Mouse (Mus musculus) MEL (cell line): ENCODE measurements at regions not wholly inside any gene's neighbourhood (a gene's known extent, or its start where the extent isn't known, plus 50 kb on each side); places are given as distances from the start of the nearest gene placed in this dataset.

ENCODE experiments used
- DNase-seq: peaks from one replicate; pipeline ENCODE4 v3.0.0; 2011; ENCODE audit warnings: low read depth, low spot score
- H3K27ac ChIP-seq: 2 replicates; pipeline ENCODE4 v1.5.1; 2012; ENCODE audit warnings: low read depth, mild to moderate bottlenecking, control low read depth, low read length, moderate library complexity; ENCODE audit not compliant: control insufficient read depth
- H3K27me3 ChIP-seq, 2 experiments: fragments of 150-350 bp in 1 of 2; sonication (generic) in 1 of 2; 2 replicates each; pipeline ENCODE4 v1.6.1; 2012; ENCODE audit warnings: low read length in 2 of 2, mild to moderate bottlenecking in 2 of 2, improper control_type of control experiment in 1 of 2, moderate library complexity in 1 of 2; ENCODE audit not compliant: insufficient read depth in 2 of 2, control insufficient read depth in 1 of 2
- H3K36me3 ChIP-seq, 2 experiments: 2 replicates each; pipeline ENCODE4 v1.6.1; 2012 to 2014; ENCODE audit warnings: low read length in 2 of 2, improper control_type of control experiment in 1 of 2, inconsistent platforms in 1 of 2, mild to moderate bottlenecking in 1 of 2; ENCODE audit not compliant: insufficient read depth in 2 of 2, control insufficient read depth in 1 of 2
- H3K4me1 ChIP-seq, 2 experiments: fragments of 150-350 bp in 1 of 2; sonication (generic) in 1 of 2; 2 replicates each; pipeline ENCODE4 v1.6.1; 2012; ENCODE audit warnings: low read length in 2 of 2, improper control_type of control experiment in 1 of 2, mild to moderate bottlenecking in 1 of 2; ENCODE audit not compliant: insufficient read depth in 2 of 2, control insufficient read depth in 1 of 2
- H3K4me3 ChIP-seq, 2 experiments: fragments of 150-350 bp in 1 of 2; sonication (generic) in 1 of 2; 2 replicates each; pipeline ENCODE4 v1.5.1; 2012; ENCODE audit warnings: low read depth in 2 of 2, low read length in 2 of 2, mild to moderate bottlenecking in 2 of 2, moderate library complexity in 2 of 2, control low read depth in 1 of 2, improper control_type of control experiment in 1 of 2; ENCODE audit not compliant: control insufficient read depth in 1 of 2, insufficient read depth in 1 of 2
- H3K79me2 ChIP-seq: 2 replicates; pipeline ENCODE4 v1.6.1; 2012; ENCODE audit warnings: mild to moderate bottlenecking, low read length, moderate library complexity; ENCODE audit not compliant: control insufficient read depth, poor library complexity, insufficient read depth
- H3K9ac ChIP-seq: 2 replicates; pipeline ENCODE4 v1.6.1; 2012; ENCODE audit warnings: low read depth, mild to moderate bottlenecking, control low read depth, low read length, moderate library complexity; ENCODE audit not compliant: control insufficient read depth, poor library complexity, severe bottlenecking
- H3K9me3 ChIP-seq: fragments of 150-350 bp; sonication (generic); replicated peaks from 2 replicates; pipeline ENCODE4 v1.6.1; 2012; ENCODE audit warnings: mild to moderate bottlenecking, low read length, improper control_type of control experiment, moderate library complexity; ENCODE audit not compliant: insufficient read depth
- CHD2 ChIP-seq: IDR thresholded peaks from 2 replicates; pipeline ENCODE4 v1.6.1; 2011; ENCODE audit warnings: low read length, improper control_type of control experiment
- CTCF ChIP-seq, 3 experiments: IDR thresholded peaks in 2 of 3; conservative IDR thresholded peaks in 1 of 3; 2 replicates each; pipeline ENCODE4 v1.5.1; 2011 to 2012; ENCODE audit warnings: low read length in 3 of 3, low read depth in 2 of 3, mild to moderate bottlenecking in 2 of 3, improper control_type of control experiment in 1 of 3, inconsistent platforms in 1 of 3, mixed read lengths in 1 of 3, moderate library complexity in 1 of 3; ENCODE audit not compliant: control insufficient read depth in 1 of 3, insufficient read depth in 1 of 3, poor library complexity in 1 of 3, severe bottlenecking in 1 of 3
- E2F4 ChIP-seq: IDR thresholded peaks from 2 replicates; pipeline ENCODE4 v1.6.1; 2011; ENCODE audit warnings: low read depth, low read length, improper control_type of control experiment, borderline replicate concordance
- ELF1 ChIP-seq: IDR thresholded peaks from 2 replicates; pipeline ENCODE4 v1.6.1; 2014; ENCODE audit warnings: low read depth, mild to moderate bottlenecking, inconsistent platforms, low read length, improper control_type of control experiment, moderate library complexity
- ETS1 ChIP-seq: IDR thresholded peaks from 2 replicates; pipeline ENCODE4 v1.6.1; 2012; ENCODE audit warnings: low read depth, mild to moderate bottlenecking, inconsistent platforms, low read length, improper control_type of control experiment, moderate library complexity
- GABPA ChIP-seq: IDR thresholded peaks from 2 replicates; pipeline ENCODE4 v1.6.1; 2012; ENCODE audit warnings: low read depth, mild to moderate bottlenecking, inconsistent platforms, low read length, improper control_type of control experiment, moderate library complexity
- HCFC1 ChIP-seq: IDR thresholded peaks from 2 replicates; pipeline ENCODE4 v1.6.1; 2012; ENCODE audit warnings: low read depth, mild to moderate bottlenecking, inconsistent platforms, low read length, improper control_type of control experiment, moderate library complexity
- KAT2A ChIP-seq: conservative IDR thresholded peaks from 2 replicates; pipeline ENCODE4 v1.6.1; 2012; ENCODE audit warnings: low read depth, low read length, improper control_type of control experiment, inconsistent platforms
- MAX ChIP-seq: IDR thresholded peaks from 2 replicates; pipeline ENCODE4 v1.6.1; 2011; ENCODE audit warnings: low read length, improper control_type of control experiment
- MAZ ChIP-seq: IDR thresholded peaks from 2 replicates; pipeline ENCODE4 v1.6.1; 2012; ENCODE audit warnings: low read depth, mild to moderate bottlenecking, inconsistent platforms, low read length, improper control_type of control experiment
- MXI1 ChIP-seq: IDR thresholded peaks from 2 replicates; pipeline ENCODE4 v1.6.1; 2011; ENCODE audit warnings: mild to moderate bottlenecking, low read depth, low read length, improper control_type of control experiment
- MYB ChIP-seq: IDR thresholded peaks from 2 replicates; pipeline ENCODE4 v1.6.1; 2011; ENCODE audit warnings: mild to moderate bottlenecking, low read depth, low read length, improper control_type of control experiment
- MYC ChIP-seq: IDR thresholded peaks from 2 replicates; pipeline ENCODE4 v1.6.1; 2011; ENCODE audit warnings: low read depth, mild to moderate bottlenecking, low read length, improper control_type of control experiment, moderate library complexity
- NELFE ChIP-seq: IDR thresholded peaks from 2 replicates; pipeline ENCODE4 v1.6.1; 2011; ENCODE audit warnings: low read depth, low read length, improper control_type of control experiment
- NRF1 ChIP-seq: IDR thresholded peaks from 2 replicates; pipeline ENCODE4 v1.6.1; 2014; ENCODE audit warnings: low read depth, mild to moderate bottlenecking, inconsistent platforms, low read length, improper control_type of control experiment, moderate library complexity; ENCODE audit not compliant: poor library complexity, insufficient read depth, severe bottlenecking
- POLR2A ChIP-seq, 2 experiments: IDR thresholded peaks; 2 replicates each; pipeline ENCODE4 v1.6.1; 2011 to 2012; ENCODE audit warnings: low read length in 2 of 2, mild to moderate bottlenecking in 2 of 2, control low read depth in 1 of 2, improper control_type of control experiment in 1 of 2, low read depth in 1 of 2, moderate library complexity in 1 of 2; ENCODE audit not compliant: control insufficient read depth in 1 of 2, insufficient read depth in 1 of 2, poor library complexity in 1 of 2
- POLR2AphosphoS2 ChIP-seq: IDR thresholded peaks from 2 replicates; pipeline ENCODE4 v1.6.1; 2011; ENCODE audit warnings: low read length, improper control_type of control experiment
- POLR2AphosphoS5 ChIP-seq: IDR thresholded peaks from 2 replicates; pipeline ENCODE4 v1.6.1; 2012; ENCODE audit warnings: low read depth, borderline replicate concordance, mild to moderate bottlenecking, inconsistent platforms, low read length, moderate library complexity, mixed read lengths
- SIN3A ChIP-seq: IDR thresholded peaks from 2 replicates; pipeline ENCODE4 v1.6.1; 2012; ENCODE audit warnings: low read length, improper control_type of control experiment, inconsistent platforms
- TAL1 ChIP-seq: IDR thresholded peaks from 2 replicates; pipeline ENCODE4 v1.6.1; 2012; ENCODE audit warnings: mild to moderate bottlenecking, inconsistent platforms, low read length, moderate library complexity, mixed read lengths
- TBP ChIP-seq: IDR thresholded peaks from 2 replicates; pipeline ENCODE4 v1.8.0; 2011; ENCODE audit warnings: low read depth, low read length, improper control_type of control experiment
- UBTF ChIP-seq: IDR thresholded peaks from 2 replicates; pipeline ENCODE4 v1.6.1; 2012; ENCODE audit warnings: low read depth, mild to moderate bottlenecking, inconsistent platforms, low read length, improper control_type of control experiment, moderate library complexity, borderline replicate concordance; ENCODE audit not compliant: insufficient read depth
- USF1 ChIP-seq: IDR thresholded peaks from 2 replicates; pipeline ENCODE4 v1.6.1; 2014; ENCODE audit warnings: low read depth, mild to moderate bottlenecking, inconsistent platforms, low read length, improper control_type of control experiment, moderate library complexity
- USF2 ChIP-seq, 2 experiments: IDR thresholded peaks; 2 replicates each; pipeline ENCODE4 v1.6.1; 2011 to 2012; ENCODE audit warnings: improper control_type of control experiment in 2 of 2, low read length in 2 of 2, borderline replicate concordance in 1 of 2, inconsistent platforms in 1 of 2, low read depth in 1 of 2, mild to moderate bottlenecking in 1 of 2; ENCODE audit not compliant: insufficient read depth in 1 of 2
- ZKSCAN1 ChIP-seq: IDR thresholded peaks from 2 replicates; pipeline ENCODE4 v1.6.1; 2012; ENCODE audit warnings: low read depth, mild to moderate bottlenecking, inconsistent platforms, low read length, improper control_type of control experiment, moderate library complexity
- ZMIZ1 ChIP-seq: IDR thresholded peaks from 2 replicates; pipeline ENCODE4 v1.6.1; 2012; ENCODE audit warnings: low read depth, mild to moderate bottlenecking, inconsistent platforms, low read length, improper control_type of control experiment, moderate library complexity
- ZNF384 ChIP-seq: IDR thresholded peaks from 2 replicates; pipeline ENCODE4 v1.6.1; 2012; ENCODE audit warnings: low read depth, mild to moderate bottlenecking, inconsistent platforms, low read length, improper control_type of control experiment

DNA sequence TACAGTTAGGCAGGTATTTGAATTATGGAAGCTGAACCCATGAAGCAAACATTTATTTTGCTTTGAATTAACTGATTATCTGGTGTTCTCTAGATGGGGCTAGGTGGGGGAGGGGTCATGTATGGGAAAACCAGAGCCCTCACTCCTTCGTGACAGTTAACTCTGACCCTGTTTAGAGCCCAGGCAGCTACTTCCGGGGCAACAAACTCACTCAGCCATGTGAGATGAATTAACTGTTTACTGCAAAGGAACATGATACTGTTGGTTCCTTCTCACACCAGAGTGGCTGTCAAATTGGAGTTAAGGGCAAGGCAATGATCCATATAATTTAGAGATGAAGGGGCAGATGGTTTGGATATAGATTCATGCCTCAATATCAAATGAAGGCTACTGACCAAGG lies 458.5 kb downstream of the Wdr11 start:
- no peaks in the 10 kb centered on the region for H3K4me1 ChIP-seq
- H3K27ac ChIP-seq: no peak overlapping the region
- no peak for TF ChIP-seq POLR2AphosphoS2
- no peak for TF ChIP-seq ZKSCAN1
- no peak for TF ChIP-seq TAL1
- TF ChIP-seq NRF1: no peak
- no peak for TF ChIP-seq MAZ
- TF ChIP-seq POLR2A (IDR thresholded peaks at IDR 0.05; ENCODE audit: control insufficient read depth in 1 of 2, insufficient read depth in 1 of 2, low read depth in 1 of 2, low read length in 2 of 2, poor library complexity in 1 of 2): no peak
- no peak for TF ChIP-seq TBP
- TF ChIP-seq ETS1: no peak
- no peak for TF ChIP-seq ZNF384
- no peak for TF ChIP-seq MYB
- no peak for TF ChIP-seq USF2 (IDR thresholded peaks at IDR 0.05; ENCODE audit: borderline replicate concordance in 1 of 2, insufficient read depth in 1 of 2, low read depth in 1 of 2, low read length in 2 of 2)
- TF ChIP-seq MYC: no peak
- TF ChIP-seq HCFC1: no peak
- TF ChIP-seq MAX: no peak
- no peak for TF ChIP-seq CHD2
- no peak for TF ChIP-seq GABPA
- TF ChIP-seq CTCF (IDR thresholded peaks at IDR 0.05 in 2 of 3, conservative IDR thresholded peaks at IDR 0.05 in 1 of 3; ENCODE audit: control insufficient read depth in 1 of 3, insufficient read depth in 1 of 3, low read depth in 2 of 3, low read length in 3 of 3, poor library complexity in 1 of 3, severe bottlenecking in 1 of 3): no peak
- no peak for TF ChIP-seq POLR2AphosphoS5
- TF ChIP-seq KAT2A: no peak
- TF ChIP-seq ELF1: no peak
- no peak overlapping the region for H3K9ac ChIP-seq
- H3K79me2 ChIP-seq: no peaks in the 10 kb centered on the region
- H3K9me3 ChIP-seq: no peaks in the 10 kb centered on the region
- no peaks in the 10 kb centered on the region for H3K27me3 ChIP-seq
- no peak overlapping the region for H3K4me3 ChIP-seq
- no peaks in the 10 kb centered on the region for H3K36me3 ChIP-seq
- DNase-seq: no peak

DNA sequence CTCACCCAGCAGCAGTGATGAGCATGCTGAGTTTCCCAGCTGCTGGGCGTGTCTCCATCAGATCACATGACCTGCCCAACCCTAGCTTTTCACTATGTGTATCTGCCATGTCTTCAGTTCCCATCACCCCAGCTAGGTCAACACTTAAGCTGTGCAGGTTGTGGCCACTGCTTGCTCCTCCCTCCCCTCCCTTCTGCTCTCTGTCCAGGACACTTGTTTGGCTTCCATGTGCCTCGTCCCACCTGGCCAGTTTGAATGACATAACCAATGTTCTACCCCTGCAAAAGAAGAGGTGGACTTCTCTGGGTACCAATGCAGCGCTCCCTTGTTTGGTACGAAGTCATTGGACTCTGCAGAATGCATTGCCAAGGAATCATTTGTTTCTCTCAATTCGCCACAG lies 460.7 kb downstream of the Wdr11 start:
- DNase-seq: no peak
- H3K4me1 ChIP-seq: no peaks in the 10 kb centered on the region
- H3K4me3 ChIP-seq: no peak overlapping the region
- H3K9me3 ChIP-seq: no peaks in the 10 kb centered on the region
- H3K79me2 ChIP-seq: no peaks in the 10 kb centered on the region
- TF ChIP-seq ZNF384 (no peak), CTCF (IDR thresholded peaks at IDR 0.05 in 2 of 3, conservative IDR thresholded peaks at IDR 0.05 in 1 of 3; ENCODE audit: control insufficient read depth in 1 of 3, insufficient read depth in 1 of 3, low read depth in 2 of 3, low read length in 3 of 3, poor library complexity in 1 of 3, severe bottlenecking in 1 of 3) (no peak), USF1 (no peak), ETS1 (no peak), NELFE (no peak), E2F4 (no peak), SIN3A (no peak), TAL1 (no peak), POLR2AphosphoS5 (no peak), POLR2AphosphoS2 (no peak), NRF1 (no peak), ZKSCAN1 (no peak), KAT2A (no peak), ELF1 (no peak), UBTF (no peak), ZMIZ1 (no peak), MXI1 (no peak), HCFC1 (no peak)
- no peaks in the 10 kb centered on the region for H3K27me3 ChIP-seq
- H3K27ac ChIP-seq: no peak overlapping the region
- no peaks in the 10 kb centered on the region for H3K36me3 ChIP-seq
- H3K9ac ChIP-seq: no peak overlapping the region
